Mouse (Mus musculus) kidney, embryonic 16.5 days (tissue): Measurements from ENCODE around the gene D11Wsu47e. TPM values are rescaled to one million over a fixed set of nuclear protein-coding genes. Genes with fewer than 3 reads are reported as not detected.
A peak's percentile ranks its signal among the peaks of the same experiment; 100 is the strongest.

Source experiments
- ATAC-seq: fragments of 200-750 bp; cut with Nextera tagmentation; 2 replicates; pipeline ENCODE4 v1.8.0; 2017; ENCODE audit warnings: moderate TSS enrichment; ENCODE audit not compliant: low FRiP score, low TSS enrichment
- H3K27ac ChIP-seq: fragments of 300-500 bp; sonication (generic); 2 replicates; pipeline ENCODE4 v1.5.1; 2014; ENCODE audit warnings: low read length
- H3K27me3 ChIP-seq: fragments of 300-500 bp; sonication (generic); 2 replicates; pipeline ENCODE4 v1.6.1; 2014; ENCODE audit warnings: low read length, control low read depth, mixed read lengths; ENCODE audit not compliant: insufficient read depth
- H3K36me3 ChIP-seq: fragments of 300-500 bp; sonication (generic); 2 replicates; pipeline ENCODE4 v1.6.1; 2014; ENCODE audit warnings: low read length, control low read depth, mixed read lengths; ENCODE audit not compliant: insufficient read depth
- H3K4me1 ChIP-seq: fragments of 300-500 bp; sonication (generic); 2 replicates; pipeline ENCODE4 v1.6.1; 2014; ENCODE audit warnings: low read length, control low read depth, mixed read lengths; ENCODE audit not compliant: insufficient read depth
- H3K4me2 ChIP-seq: fragments of 300-500 bp; sonication (generic); replicated peaks from 2 replicates; pipeline ENCODE4 v1.6.1; 2014; ENCODE audit warnings: low read depth, low read length
- H3K4me3 ChIP-seq: fragments of 300-500 bp; sonication (generic); 2 replicates; pipeline ENCODE4 v1.5.1; 2014; ENCODE audit warnings: mild to moderate bottlenecking, low read length
- H3K9ac ChIP-seq: fragments of 300-500 bp; sonication (generic); replicated peaks from 2 replicates; pipeline ENCODE4 v1.6.1; 2014; ENCODE audit warnings: low read length
- H3K9me3 ChIP-seq: fragments of 300-500 bp; sonication (generic); 2 replicates; pipeline ENCODE4 v1.6.1; 2016; ENCODE audit warnings: low read length, control low read depth
- WGBS: fragments of 180-500 bp; shearing (Covaris S2); extraction: QIAGEN DNeasy Blood & Tissue Kit; methylation state at CpG from one replicate; pipeline ENCODE4 v1.1.7; 2014; 5-methylcytosine and 5-hydroxymethylcytosine counted together
- polyA plus RNA-seq: library from polyadenylated mRNA; unstranded; fragments of >200 nt; fragmentation: Nextera tagmentation; extraction: Ambion mirVana; gene quantifications from 2 replicates; pipeline ENCODE4 v1.2.1, GENCODE M21; 2015

The D11Wsu47e gene
- polyA plus RNA-seq, 1 experiment from 2014 or later, result 23.7 TPM

DNA sequence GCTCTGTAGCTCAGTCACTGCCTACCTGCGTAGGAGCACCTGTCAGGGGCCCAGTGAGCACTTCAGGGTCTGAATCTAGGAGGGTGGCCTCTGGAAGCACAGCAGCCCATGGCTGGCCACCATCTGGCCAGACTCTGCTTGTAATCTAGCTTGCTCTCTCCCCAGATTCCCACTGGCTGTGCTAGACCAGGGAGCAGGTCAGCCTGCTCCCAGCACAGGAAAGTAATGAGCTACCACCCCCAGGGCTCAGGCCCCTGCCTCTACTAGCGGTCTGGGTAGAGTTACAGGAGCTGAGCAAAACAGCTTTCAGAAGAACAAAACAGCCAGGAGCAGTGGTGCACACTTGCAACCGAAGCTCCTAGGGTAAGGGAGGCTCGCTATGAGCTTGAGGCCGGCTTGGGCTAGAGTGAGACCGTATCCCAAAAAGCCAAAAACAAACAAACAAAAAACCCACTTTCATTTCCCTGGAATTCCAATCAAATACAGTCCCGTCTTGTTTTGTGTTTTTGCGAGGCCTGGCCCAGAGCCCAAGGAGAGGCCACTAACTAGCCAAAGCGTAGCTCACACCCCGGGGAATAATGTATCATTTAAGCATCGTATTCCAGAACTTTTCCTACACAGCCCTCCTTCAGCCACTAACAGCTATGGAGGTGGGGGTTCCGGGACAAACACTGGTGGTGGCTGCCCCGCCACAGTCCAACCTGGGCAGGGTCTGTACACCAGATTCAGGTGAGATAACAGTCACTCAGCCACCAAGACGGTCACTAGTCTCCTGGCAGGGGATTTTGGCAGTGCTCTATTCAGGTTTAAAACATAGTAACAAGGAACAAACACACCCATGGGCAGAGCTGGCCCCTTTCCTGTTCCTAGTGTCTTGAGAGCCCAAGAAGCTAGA, 43.0 kb downstream of the D11Wsu47e start:
- Histone ChIP-seq H3K36me3 (peaks cover 33% of the 10 kb centered on the region), H3K9ac (no peak overlapping the region; the same call in 1 of the 2 replicates), H3K27ac (peak overlapping the region; percentile 74), H3K27me3 (no peaks in the 10 kb centered on the region), H3K9me3 (no peaks in the 10 kb centered on the region), H3K4me3 (no peak overlapping the region), H3K4me1 (peaks cover 76% of the 10 kb centered on the region), H3K4me2 (no peak overlapping the region)
- WGBS, result 53% methylated on average over 14 of the region's 14 CpGs
- ATAC-seq, result no peak

GRCm38 (mm10) chr11:113727992-113728391, 43.8 kb downstream of the D11Wsu47e start:
- Histone ChIP-seq H3K36me3 (peaks cover 33% of the 10 kb centered on the region), H3K4me1 (peaks cover 77% of the 10 kb centered on the region), H3K4me2 (no peak overlapping the region), H3K9me3 (no peaks in the 10 kb centered on the region), H3K27ac (peak overlapping the region; percentile 74), H3K9ac (peak overlapping the region; percentile 35; the same call in 1 of the 2 replicates), H3K4me3 (no peak overlapping the region), H3K27me3 (no peaks in the 10 kb centered on the region)
- ATAC-seq, result no peak
- WGBS, result 47% methylated on average over 6 of the region's 6 CpGs

DNA sequence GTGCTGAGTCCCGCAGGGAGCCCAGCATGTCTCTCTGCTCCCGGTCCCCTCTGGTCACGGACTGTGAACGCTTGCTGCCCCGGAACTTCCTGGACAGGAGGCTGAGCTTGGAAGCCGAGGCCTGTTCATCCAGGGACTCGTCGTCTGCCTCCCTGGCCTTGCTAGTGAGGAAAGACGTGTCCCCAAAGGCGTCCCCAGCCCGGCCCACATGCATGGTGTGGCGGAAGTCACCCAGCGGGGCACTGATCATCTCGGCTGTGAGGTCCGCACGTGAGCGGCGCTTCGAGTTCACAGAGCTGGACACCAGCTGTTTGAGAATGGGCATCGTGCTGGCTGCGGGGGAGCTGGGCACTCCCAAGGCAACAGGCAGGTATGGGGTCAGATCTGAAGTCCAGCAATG, 45.0 kb downstream of the D11Wsu47e start:
- peaks cover 88% of the 10 kb centered on the region for H3K4me1 ChIP-seq
- H3K27ac ChIP-seq, result peak overlapping the region; percentile 19
- H3K36me3 ChIP-seq, result peaks cover 33% of the 10 kb centered on the region

GRCm38 (mm10) chr11:113729917-113730316, 45.7 kb downstream of the D11Wsu47e start:
- Histone ChIP-seq H3K27me3 (no peaks in the 10 kb centered on the region), H3K9me3 (no peaks in the 10 kb centered on the region), H3K4me3 (no peak overlapping the region), H3K4me2 (no peak overlapping the region; the same call in 1 of the 2 replicates), H3K36me3 (peaks cover 30% of the 10 kb centered on the region), H3K4me1 (peaks cover 95% of the 10 kb centered on the region), H3K9ac (no peak overlapping the region), H3K27ac (peak overlapping the region; percentile 19)
- ATAC-seq, result no peak
- 18% methylated on average over 8 of the region's 8 CpGs for WGBS

More for the DNA sequence above, 45.0 kb downstream of the D11Wsu47e start:
- no peak overlapping the region for H3K4me3 ChIP-seq
- H3K9ac ChIP-seq, result no peak overlapping the region
- ATAC-seq, result no peak; the same call in 1 of the 2 replicates
- H3K27me3 ChIP-seq, result no peaks in the 10 kb centered on the region
- no peak overlapping the region for H3K4me2 ChIP-seq
- 48% methylated on average over 21 of the region's 21 CpGs for WGBS
- H3K9me3 ChIP-seq, result no peaks in the 10 kb centered on the region

- peaks cover 96% of the 10 kb centered on the region for H3K4me1 ChIP-seq
- no peaks in the 10 kb centered on the region for H3K27me3 ChIP-seq
- no peaks in the 10 kb centered on the region for H3K9me3 ChIP-seq
- H3K4me3 ChIP-seq, result no peak overlapping the region
- H3K4me2 ChIP-seq, result no peak overlapping the region
- peaks cover 29% of the 10 kb centered on the region for H3K36me3 ChIP-seq
- H3K27ac ChIP-seq, result no peak overlapping the region
- ATAC-seq, result no peak
- 0 out of 2 replicates have a peak overlapping the region, but pooled peaks have one; percentile 37 for H3K9ac ChIP-seq
- WGBS, result 51% methylated on average over 3 of the region's 3 CpGs
Measured at GRCm38 (mm10) chr11:113730879-113731278, 46.7 kb downstream of the D11Wsu47e start.

GRCm38 (mm10) chr11:113731945-113732612, 47.9 kb downstream of the D11Wsu47e start:
- no peak overlapping the region for H3K9ac ChIP-seq
- no peak overlapping the region for H3K4me2 ChIP-seq
- peaks cover 19% of the 10 kb centered on the region for H3K36me3 ChIP-seq
- H3K9me3 ChIP-seq, result no peaks in the 10 kb centered on the region
- no peaks in the 10 kb centered on the region for H3K27me3 ChIP-seq
- H3K27ac ChIP-seq, result peak overlapping the region; percentile 89; the same call in 1 of the 2 replicates
- H3K4me1 ChIP-seq, result peaks cover 93% of the 10 kb centered on the region
- ATAC-seq, result no peak
- WGBS, result 86% methylated on average over 10 of the region's 10 CpGs
- no peak overlapping the region for H3K4me3 ChIP-seq

- H3K4me3 ChIP-seq, result no peak overlapping the region
- H3K36me3 ChIP-seq, result peaks cover 4% of the 10 kb centered on the region; the same call in 1 of the 2 replicates
- peak overlapping the region; percentile 89 for H3K27ac ChIP-seq
- 32% methylated on average over 6 of the region's 6 CpGs for WGBS
- peaks cover 94% of the 10 kb centered on the region for H3K4me1 ChIP-seq
- no peak overlapping the region for H3K4me2 ChIP-seq
- peak; percentile 87 for ATAC-seq
- H3K27me3 ChIP-seq, result no peaks in the 10 kb centered on the region
- H3K9ac ChIP-seq, result peak overlapping the region; percentile 52
- no peaks in the 10 kb centered on the region for H3K9me3 ChIP-seq
Measured at GRCm38 (mm10) chr11:113733631-113734364, 49.6 kb downstream of the D11Wsu47e start.

DNA sequence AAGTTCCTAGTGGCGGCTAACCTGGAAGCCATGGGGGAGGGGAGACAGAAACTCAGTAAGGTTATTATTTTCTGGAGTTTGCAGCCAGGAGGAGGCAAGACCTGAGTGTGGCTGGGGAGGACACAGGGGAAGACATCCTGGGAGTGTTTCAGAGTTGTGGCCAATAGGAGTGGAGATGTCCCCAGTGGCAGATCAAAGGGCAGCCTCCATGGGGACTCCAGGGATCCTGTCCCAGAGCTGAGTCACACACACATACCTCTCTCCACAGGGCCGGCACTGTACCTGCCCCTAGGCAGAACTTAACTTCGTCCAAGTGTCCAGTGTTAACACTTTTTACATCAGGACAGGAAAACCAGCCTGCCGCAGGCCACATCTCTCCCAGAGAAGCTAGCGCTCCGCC, 50.9 kb downstream of the D11Wsu47e start:
- peak; percentile 47; the same call in 1 of the 2 replicates for ATAC-seq
- Histone ChIP-seq H3K4me1 (peaks cover 91% of the 10 kb centered on the region), H3K9me3 (no peaks in the 10 kb centered on the region), H3K36me3 (no peaks in the 10 kb centered on the region), H3K4me2 (no peak overlapping the region), H3K4me3 (no peak overlapping the region), H3K27me3 (no peaks in the 10 kb centered on the region), H3K27ac (peak overlapping the region; percentile 89), H3K9ac (no peak overlapping the region; the same call in 1 of the 2 replicates)
- WGBS, result 58% methylated on average over 6 of the region's 6 CpGs

DNA sequence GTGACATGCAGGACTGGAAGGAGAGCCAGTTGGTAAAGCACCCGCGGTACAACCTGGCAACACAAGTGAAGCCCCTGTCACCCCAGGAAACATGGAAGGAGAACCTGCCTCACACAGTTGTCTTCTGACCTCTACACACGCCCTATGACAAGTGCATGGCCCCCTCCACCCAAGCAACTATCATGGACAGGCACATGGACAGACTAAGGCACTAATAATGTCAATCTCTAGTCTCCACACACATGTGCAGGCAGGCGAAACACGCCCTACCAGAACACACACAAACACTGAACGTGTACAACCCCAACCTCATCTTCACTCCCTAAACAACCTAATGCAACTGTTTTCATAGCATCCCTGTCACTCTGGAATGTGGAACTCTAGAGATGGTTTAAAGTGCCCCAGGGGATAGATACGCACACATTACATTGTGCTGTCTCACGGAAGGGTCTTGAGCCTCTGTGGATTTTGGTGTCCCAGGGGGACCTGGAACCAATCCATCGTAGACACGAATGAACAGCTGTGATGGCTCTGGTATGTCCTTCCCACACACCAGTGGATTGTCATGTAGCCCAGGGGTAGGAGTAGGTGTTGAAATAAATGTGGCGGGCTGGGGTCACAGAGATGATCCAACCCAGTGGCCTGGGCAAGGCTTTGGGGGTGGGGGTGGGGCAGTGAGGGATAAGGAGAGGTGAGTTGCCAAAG, 52.8 kb downstream of the D11Wsu47e start:
- 67% methylated on average over 11 of the region's 11 CpGs for WGBS
- Histone ChIP-seq H3K4me2 (no peak overlapping the region), H3K4me3 (no peak overlapping the region), H3K9ac (no peak overlapping the region), H3K4me1 (peaks cover 74% of the 10 kb centered on the region), H3K27ac (no peak overlapping the region), H3K9me3 (no peaks in the 10 kb centered on the region), H3K36me3 (0 out of 2 replicates have a peak, but pooled peaks cover 2% of the 10 kb centered on the region), H3K27me3 (no peaks in the 10 kb centered on the region)
- ATAC-seq, result no peak
